Mouse (Mus musculus): Measurements from ENCODE around the gene Ccdc124. TPM values are rescaled to one million over a fixed set of nuclear protein-coding genes. Genes with fewer than 3 reads are reported as not detected.
A peak's percentile ranks its signal among the peaks of the same experiment; 100 is the strongest.

Ccdc124 gene
- total and polyA plus RNA-seq, 3 experiments: 47.6 to 87.1 TPM; not detected in 1

GRCm38 (mm10) chr8:70871195-70871807 is 2.4 kb downstream of the Ccdc124 start:
- DNase-seq (ENCODE audit: low read depth, low spot score): no peak
- Histone ChIP-seq H3K27ac (ENCODE audit: control insufficient read depth, low read depth, low read length) (no peak overlapping the region), H3K36me3 (ENCODE audit: control insufficient read depth in 1 of 2, insufficient read depth in 2 of 2, low read length in 2 of 2) (peaks cover 0 to 1% of the 10 kb centered on the region in 2 experiments; a peak in 1 of 4 replicates), H3K4me3 (ENCODE audit: control insufficient read depth in 1 of 2, insufficient read depth in 1 of 2, low read depth in 2 of 2, low read length in 2 of 2) (no peak overlapping the region), H3K27me3 (ENCODE audit: control insufficient read depth in 1 of 2, insufficient read depth in 2 of 2, low read length in 2 of 2) (no peaks in the 10 kb centered on the region), H3K9ac (ENCODE audit: control insufficient read depth, low read depth, low read length, poor library complexity, severe bottlenecking) (no peak overlapping the region), H3K4me1 (ENCODE audit: control insufficient read depth in 1 of 2, insufficient read depth in 2 of 2, low read length in 2 of 2) (peaks cover 0 to 9% of the 10 kb centered on the region in 2 experiments; a peak in 1 of 4 replicates), H3K79me2 (ENCODE audit: control insufficient read depth, insufficient read depth, low read length, poor library complexity) (peaks cover 5% of the 10 kb centered on the region), H3K9me3 (replicated peaks; ENCODE audit: insufficient read depth, low read length) (no peaks in the 10 kb centered on the region)
- no peak for TF ChIP-seq E2F4 (IDR thresholded peaks at IDR 0.05; ENCODE audit: borderline replicate concordance, low read depth, low read length)
- TF ChIP-seq ZC3H11A (IDR thresholded peaks at IDR 0.05; ENCODE audit: low read depth, low read length): no peak
- no peak for TF ChIP-seq KAT2A (conservative IDR thresholded peaks at IDR 0.05; ENCODE audit: low read depth, low read length)
- TF ChIP-seq MEF2A (IDR thresholded peaks at IDR 0.05; ENCODE audit: extremely low read depth, insufficient replicate concordance, low read depth, low read length, poor library complexity, severe bottlenecking): no peak
- TF ChIP-seq HCFC1 (IDR thresholded peaks at IDR 0.05; ENCODE audit: low read depth, low read length): no peak
- no peak for TF ChIP-seq NRF1 (IDR thresholded peaks at IDR 0.05; ENCODE audit: insufficient read depth, low read depth, low read length, poor library complexity, severe bottlenecking)
- TF ChIP-seq SMC3 (IDR thresholded peaks at IDR 0.05; ENCODE audit: low read depth, low read length): no peak
- no peak for TF ChIP-seq ZMIZ1 (IDR thresholded peaks at IDR 0.05; ENCODE audit: low read depth, low read length)
- TF ChIP-seq ELF1 (IDR thresholded peaks at IDR 0.05; ENCODE audit: low read depth, low read length): no peak
- TF ChIP-seq CHD1 (IDR thresholded peaks at IDR 0.05; ENCODE audit: low read depth, low read length): no peak
- TF ChIP-seq POLR2A (IDR thresholded peaks at IDR 0.05; ENCODE audit: control insufficient read depth in 1 of 2, insufficient read depth in 1 of 2, low read depth in 1 of 2, low read length in 2 of 2, poor library complexity in 1 of 2): no peak
- no peak for TF ChIP-seq CTCF (IDR thresholded peaks at IDR 0.05 in 2 of 3, conservative IDR thresholded peaks at IDR 0.05 in 1 of 3; ENCODE audit: control insufficient read depth in 1 of 3, insufficient read depth in 1 of 3, low read depth in 2 of 3, low read length in 3 of 3, poor library complexity in 1 of 3, severe bottlenecking in 1 of 3)
- TF ChIP-seq ZNF384 (IDR thresholded peaks at IDR 0.05; ENCODE audit: low read depth, low read length): no peak
- no peak for TF ChIP-seq MAFK (IDR thresholded peaks at IDR 0.05; ENCODE audit: borderline replicate concordance, low read depth, low read length)
- no peak for TF ChIP-seq JUND (IDR thresholded peaks at IDR 0.05; ENCODE audit: low read depth, low read length)
- TF ChIP-seq MYC (IDR thresholded peaks at IDR 0.05; ENCODE audit: low read depth, low read length): no peak
- no peak for TF ChIP-seq UBTF (IDR thresholded peaks at IDR 0.05; ENCODE audit: borderline replicate concordance, insufficient read depth, low read depth, low read length)
- no peak for TF ChIP-seq NELFE (IDR thresholded peaks at IDR 0.05; ENCODE audit: low read depth, low read length)

DNA sequence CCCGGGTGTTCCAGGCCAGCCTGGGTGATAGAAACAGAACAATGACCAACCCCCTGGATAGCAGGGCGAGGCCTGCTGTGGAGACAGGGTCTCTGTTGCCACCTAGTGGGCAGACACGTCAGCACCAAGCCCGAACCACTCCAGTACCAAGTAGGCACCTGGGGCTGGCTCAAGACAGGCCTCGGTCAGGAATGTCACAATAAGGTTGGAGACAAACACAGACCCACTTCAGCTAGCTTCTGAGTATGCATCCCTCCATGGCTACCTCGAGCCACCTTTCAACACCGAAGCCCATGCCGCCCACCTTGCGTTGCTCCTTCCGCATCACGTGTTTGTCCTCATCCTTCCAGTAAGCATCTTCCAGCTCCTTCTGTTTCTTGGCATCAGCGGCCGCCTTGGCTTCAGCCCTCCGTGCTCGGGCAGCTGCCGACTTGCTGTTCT is 4.1 kb downstream of the Ccdc124 start:
- no peak overlapping the region for H3K4me3 ChIP-seq (ENCODE audit: control insufficient read depth in 1 of 2, insufficient read depth in 1 of 2, low read depth in 2 of 2, low read length in 2 of 2)
- H3K27me3 ChIP-seq (ENCODE audit: control insufficient read depth in 1 of 2, insufficient read depth in 2 of 2, low read length in 2 of 2): no peaks in the 10 kb centered on the region
- peaks cover 0 to 11% of the 10 kb centered on the region in 2 experiments; a peak in 1 of 4 replicates for H3K4me1 ChIP-seq (ENCODE audit: control insufficient read depth in 1 of 2, insufficient read depth in 2 of 2, low read length in 2 of 2)
- no peak overlapping the region for H3K9ac ChIP-seq (ENCODE audit: control insufficient read depth, low read depth, low read length, poor library complexity, severe bottlenecking)
- DNase-seq (ENCODE audit: low read depth, low spot score): peak; percentile 77
- no peaks in the 10 kb centered on the region for H3K9me3 ChIP-seq (replicated peaks; ENCODE audit: insufficient read depth, low read length)
- H3K79me2 ChIP-seq (ENCODE audit: control insufficient read depth, insufficient read depth, low read length, poor library complexity): peaks cover 5% of the 10 kb centered on the region
- H3K36me3 ChIP-seq (ENCODE audit: control insufficient read depth in 1 of 2, insufficient read depth in 2 of 2, low read length in 2 of 2): peaks cover 0 to 2% of the 10 kb centered on the region in 2 experiments; a peak in 1 of 4 replicates
- no peak overlapping the region for H3K27ac ChIP-seq (ENCODE audit: control insufficient read depth, low read depth, low read length)
- TF ChIP-seq GATA1 (IDR thresholded peaks at IDR 0.05; ENCODE audit: low read depth, low read length) (no peak), USF2 (IDR thresholded peaks at IDR 0.05; ENCODE audit: borderline replicate concordance in 1 of 2, insufficient read depth in 1 of 2, low read depth in 1 of 2, low read length in 2 of 2) (no peak), ZKSCAN1 (IDR thresholded peaks at IDR 0.05; ENCODE audit: low read depth, low read length) (no peak), MAFK (IDR thresholded peaks at IDR 0.05; ENCODE audit: borderline replicate concordance, low read depth, low read length) (no peak), NRF1 (IDR thresholded peaks at IDR 0.05; ENCODE audit: insufficient read depth, low read depth, low read length, poor library complexity, severe bottlenecking) (no peak), ETS1 (IDR thresholded peaks at IDR 0.05; ENCODE audit: low read depth, low read length) (no peak), USF1 (IDR thresholded peaks at IDR 0.05; ENCODE audit: low read depth, low read length) (no peak), CHD1 (IDR thresholded peaks at IDR 0.05; ENCODE audit: low read depth, low read length) (no peak), ZMIZ1 (IDR thresholded peaks at IDR 0.05; ENCODE audit: low read depth, low read length) (no peak), MYC (IDR thresholded peaks at IDR 0.05; ENCODE audit: low read depth, low read length) (no peak), POLR2AphosphoS2 (IDR thresholded peaks at IDR 0.05; ENCODE audit: low read length) (no peak), SIN3A (IDR thresholded peaks at IDR 0.05; ENCODE audit: low read length) (peak; percentile 46; the same call in 1 of the 2 replicates), MYB (IDR thresholded peaks at IDR 0.05; ENCODE audit: low read depth, low read length) (no peak), TCF12 (IDR thresholded peaks at IDR 0.05; ENCODE audit: low read depth, low read length) (no peak), CTCF (IDR thresholded peaks at IDR 0.05 in 2 of 3, conservative IDR thresholded peaks at IDR 0.05 in 1 of 3; ENCODE audit: control insufficient read depth in 1 of 3, insufficient read depth in 1 of 3, low read depth in 2 of 3, low read length in 3 of 3, poor library complexity in 1 of 3, severe bottlenecking in 1 of 3) (peak; percentile 86 to 92 (median 88)), ZC3H11A (IDR thresholded peaks at IDR 0.05; ENCODE audit: low read depth, low read length) (peak; percentile 76), POLR2A (IDR thresholded peaks at IDR 0.05; ENCODE audit: control insufficient read depth in 1 of 2, insufficient read depth in 1 of 2, low read depth in 1 of 2, low read length in 2 of 2, poor library complexity in 1 of 2) (no peak)

Data from MEL (cell line).